Mouse (Mus musculus) limb, embryonic 10.5 days (tissue): ENCODE measurements around the gene Kif1c. TPM values are rescaled to one million over a fixed set of nuclear protein-coding genes. Genes with fewer than 3 reads are reported as not detected.
A peak's percentile ranks its signal among the peaks of the same experiment; 100 is the strongest.

Experiments
- DNase-seq: peaks from one replicate; pipeline ENCODE4 v3.0.0-alpha.2; 2017; ENCODE audit warnings: low spot score
- H3K27ac ChIP-seq: fragments of 300-500 bp; sonication (generic); 2 replicates; pipeline ENCODE4 v1.5.1; 2016; ENCODE audit warnings: mild to moderate bottlenecking
- H3K27me3 ChIP-seq: fragments of 300-500 bp; sonication (generic); 2 replicates; pipeline ENCODE4 v1.6.1; 2016; ENCODE audit warnings: low read depth, mild to moderate bottlenecking; ENCODE audit not compliant: poor library complexity, severe bottlenecking
- H3K36me3 ChIP-seq: fragments of 300-500 bp; sonication (generic); 2 replicates; pipeline ENCODE4 v1.6.1; 2016; ENCODE audit warnings: mild to moderate bottlenecking, moderate library complexity
- H3K4me1 ChIP-seq: fragments of 300-500 bp; sonication (generic); 2 replicates; pipeline ENCODE4 v1.6.1; 2016
- H3K4me3 ChIP-seq: fragments of 300-500 bp; sonication (generic); 2 replicates; pipeline ENCODE4 v1.5.1; 2016; ENCODE audit warnings: mild to moderate bottlenecking, moderate library complexity
- H3K9me3 ChIP-seq: fragments of 300-500 bp; sonication (generic); replicated peaks from 2 replicates; pipeline ENCODE4 v1.6.1; 2016; ENCODE audit warnings: mild to moderate bottlenecking
- WGBS: fragments of 180-500 bp; shearing (Covaris S2); methylation state at CpG from one replicate; pipeline ENCODE4 v1.1.7; 2016; 5-methylcytosine and 5-hydroxymethylcytosine counted together
- polyA plus RNA-seq: library from polyadenylated mRNA; unstranded; fragments of >200 nt; fragmentation: Nextera tagmentation; extraction: Ambion mirVana; gene quantifications from 2 replicates; pipeline ENCODE4 v1.2.1, GENCODE M21; 2016

Kif1c gene
- polyA plus RNA-seq, 1 experiment from 2014 or later: 2.2 TPM

GRCm38 (mm10) chr11:70711026-70711425 is 10.7 kb downstream of the Kif1c start:
- Histone ChIP-seq H3K9me3 (no peaks in the 10 kb centered on the region), H3K4me1 (no peaks in the 10 kb centered on the region), H3K27me3 (no peaks in the 10 kb centered on the region), H3K36me3 (peaks cover 87% of the 10 kb centered on the region), H3K27ac (no peak overlapping the region), H3K4me3 (no peak overlapping the region)
- WGBS: 93% methylated on average over 10 of the region's 10 CpGs
- no peak for DNase-seq

- no peak for DNase-seq
- Histone ChIP-seq H3K4me1 (no peaks in the 10 kb centered on the region), H3K4me3 (no peak overlapping the region), H3K27ac (no peak overlapping the region), H3K9me3 (no peaks in the 10 kb centered on the region), H3K27me3 (no peaks in the 10 kb centered on the region), H3K36me3 (peaks cover 87% of the 10 kb centered on the region)
- WGBS: 87% methylated on average over 6 of the region's 6 CpGs
Measured at GRCm38 (mm10) chr11:70713222-70713621, 12.9 kb downstream of the Kif1c start.

GRCm38 (mm10) chr11:70715832-70716231 is 15.5 kb downstream of the Kif1c start:
- DNase-seq: no peak
- Histone ChIP-seq H3K27me3 (no peaks in the 10 kb centered on the region), H3K27ac (no peak overlapping the region), H3K36me3 (peaks cover 87% of the 10 kb centered on the region), H3K4me1 (no peaks in the 10 kb centered on the region), H3K4me3 (no peak overlapping the region), H3K9me3 (no peaks in the 10 kb centered on the region)
- WGBS: 93% methylated on average over 6 of the region's 6 CpGs

GRCm38 (mm10) chr11:70718481-70718880 is 18.1 kb downstream of the Kif1c start:
- peaks cover 90% of the 10 kb centered on the region for H3K36me3 ChIP-seq
- no peaks in the 10 kb centered on the region for H3K27me3 ChIP-seq
- 83% methylated on average over 5 of the region's 5 CpGs for WGBS
- DNase-seq: no peak
- no peaks in the 10 kb centered on the region for H3K4me1 ChIP-seq
- H3K4me3 ChIP-seq: no peak overlapping the region
- H3K9me3 ChIP-seq: no peaks in the 10 kb centered on the region
- H3K27ac ChIP-seq: no peak overlapping the region

- WGBS: 92% methylated on average over 3 of the region's 3 CpGs
- H3K4me3 ChIP-seq: no peak overlapping the region
- peaks cover 100% of the 10 kb centered on the region for H3K36me3 ChIP-seq
- H3K27ac ChIP-seq: no peak overlapping the region
- H3K4me1 ChIP-seq: no peaks in the 10 kb centered on the region
- H3K9me3 ChIP-seq: no peaks in the 10 kb centered on the region
- H3K27me3 ChIP-seq: no peaks in the 10 kb centered on the region
- DNase-seq: no peak
Measured at GRCm38 (mm10) chr11:70720567-70720966, 20.2 kb downstream of the Kif1c start.

GRCm38 (mm10) chr11:70721072-70721471 is 20.7 kb downstream of the Kif1c start:
- Histone ChIP-seq H3K27me3 (no peaks in the 10 kb centered on the region), H3K36me3 (peaks cover 100% of the 10 kb centered on the region), H3K27ac (no peak overlapping the region), H3K4me3 (no peak overlapping the region), H3K4me1 (no peaks in the 10 kb centered on the region), H3K9me3 (no peaks in the 10 kb centered on the region)
- WGBS: 93% methylated on average over 3 of the region's 3 CpGs
- DNase-seq: no peak

- no peak overlapping the region for H3K4me3 ChIP-seq
- no peaks in the 10 kb centered on the region for H3K4me1 ChIP-seq
- WGBS: 92% methylated on average over 9 of the region's 9 CpGs
- H3K9me3 ChIP-seq: no peaks in the 10 kb centered on the region
- H3K27ac ChIP-seq: no peak overlapping the region
- no peak for DNase-seq
- H3K36me3 ChIP-seq: peaks cover 98% of the 10 kb centered on the region
- H3K27me3 ChIP-seq: no peaks in the 10 kb centered on the region
Measured at GRCm38 (mm10) chr11:70724706-70725105, 24.4 kb downstream of the Kif1c start.

- Histone ChIP-seq H3K4me1 (no peaks in the 10 kb centered on the region), H3K4me3 (no peak overlapping the region), H3K27me3 (no peaks in the 10 kb centered on the region), H3K27ac (no peak overlapping the region), H3K36me3 (peaks cover 80% of the 10 kb centered on the region), H3K9me3 (no peaks in the 10 kb centered on the region)
- 88% methylated on average over 2 of the region's 2 CpGs for WGBS
- no peak for DNase-seq
Measured at GRCm38 (mm10) chr11:70726585-70726984, 26.2 kb downstream of the Kif1c start.

GRCm38 (mm10) chr11:70727385-70727784 is 27.0 kb downstream of the Kif1c start:
- no peaks in the 10 kb centered on the region for H3K9me3 ChIP-seq
- no peak overlapping the region for H3K27ac ChIP-seq
- peaks cover 2% of the 10 kb centered on the region; the same call in 1 of the 2 replicates for H3K4me1 ChIP-seq
- WGBS: 90% methylated on average over 5 of the region's 5 CpGs
- H3K4me3 ChIP-seq: no peak overlapping the region
- peaks cover 72% of the 10 kb centered on the region for H3K36me3 ChIP-seq
- no peaks in the 10 kb centered on the region for H3K27me3 ChIP-seq
- DNase-seq: no peak

GRCm38 (mm10) chr11:70730427-70731038 is 30.2 kb downstream of the Kif1c start:
- H3K4me1 ChIP-seq: peaks cover 15% of the 10 kb centered on the region
- no peaks in the 10 kb centered on the region for H3K9me3 ChIP-seq
- H3K27me3 ChIP-seq: no peaks in the 10 kb centered on the region
- DNase-seq: no peak
- no peak overlapping the region for H3K4me3 ChIP-seq
- peaks cover 40% of the 10 kb centered on the region for H3K36me3 ChIP-seq
- H3K27ac ChIP-seq: no peak overlapping the region
- 80% methylated on average over 9 of the region's 9 CpGs for WGBS

GRCm38 (mm10) chr11:70731178-70731577 is 30.8 kb downstream of the Kif1c start:
- Histone ChIP-seq H3K36me3 (peaks cover 34% of the 10 kb centered on the region), H3K27ac (no peak overlapping the region), H3K27me3 (no peaks in the 10 kb centered on the region), H3K4me3 (no peak overlapping the region), H3K4me1 (peaks cover 15% of the 10 kb centered on the region), H3K9me3 (no peaks in the 10 kb centered on the region)
- no peak for DNase-seq
- WGBS: 82% methylated on average over 5 of the region's 5 CpGs

GRCm38 (mm10) chr11:70733256-70733655 is 32.9 kb downstream of the Kif1c start:
- Histone ChIP-seq H3K4me3 (no peak overlapping the region), H3K27me3 (no peaks in the 10 kb centered on the region), H3K36me3 (peaks cover 13% of the 10 kb centered on the region), H3K4me1 (peaks cover 15% of the 10 kb centered on the region), H3K9me3 (no peaks in the 10 kb centered on the region), H3K27ac (0 out of 2 replicates have a peak overlapping the region, but pooled peaks have one; percentile 19)
- DNase-seq: no peak
- 32% methylated on average over 5 of the region's 5 CpGs for WGBS

GRCm38 (mm10) chr11:70737749-70738148 is 37.4 kb downstream of the Kif1c start:
- H3K4me1 ChIP-seq: peaks cover 12% of the 10 kb centered on the region
- 64% methylated on average over 5 of the region's 5 CpGs for WGBS
- no peaks in the 10 kb centered on the region for H3K36me3 ChIP-seq

GRCm38 (mm10) chr11:70741603-70742002 is 41.3 kb downstream of the Kif1c start:
- Histone ChIP-seq H3K27me3 (no peaks in the 10 kb centered on the region), H3K36me3 (no peaks in the 10 kb centered on the region), H3K27ac (no peak overlapping the region), H3K4me3 (no peak overlapping the region), H3K9me3 (no peaks in the 10 kb centered on the region), H3K4me1 (peaks cover 4% of the 10 kb centered on the region; the same call in 1 of the 2 replicates)
- no peak for DNase-seq
- WGBS: 94% methylated on average over 3 of the region's 3 CpGs

More at GRCm38 (mm10) chr11:70737749-70738148, 37.4 kb downstream of the Kif1c start:
- H3K9me3 ChIP-seq: no peaks in the 10 kb centered on the region
- no peak overlapping the region for H3K4me3 ChIP-seq
- H3K27ac ChIP-seq: no peak overlapping the region
- no peaks in the 10 kb centered on the region for H3K27me3 ChIP-seq
- DNase-seq: no peak
